Mouse (Mus musculus) embryonic facial prominence, embryonic 12.5 days (tissue): ENCODE measurements around the gene Rs1. TPM values are rescaled to one million over a fixed set of nuclear protein-coding genes. Genes with fewer than 3 reads are reported as not detected.

Experiments used
- ATAC-seq: fragments of 200-750 bp; cut with Nextera tagmentation; 2 replicates; pipeline ENCODE4 v1.8.0; 2017; ENCODE audit not compliant: insufficient number of reproducible peaks, insufficient read depth, low FRiP score, low TSS enrichment
- H3K27ac ChIP-seq: fragments of 300-500 bp; sonication (generic); 2 replicates; pipeline ENCODE4 v1.5.1; 2016; ENCODE audit warnings: mild to moderate bottlenecking
- H3K27me3 ChIP-seq: fragments of 300-500 bp; sonication (generic); 2 replicates; pipeline ENCODE4 v1.6.1; 2016; ENCODE audit warnings: mild to moderate bottlenecking, moderate library complexity
- H3K36me3 ChIP-seq: fragments of 300-500 bp; sonication (generic); 2 replicates; pipeline ENCODE4 v1.6.1; 2016; ENCODE audit warnings: mild to moderate bottlenecking
- H3K4me1 ChIP-seq: fragments of 300-500 bp; sonication (generic); 2 replicates; pipeline ENCODE4 v1.6.1; 2016
- H3K4me2 ChIP-seq: fragments of 300-500 bp; sonication (generic); replicated peaks from 2 replicates; pipeline ENCODE4 v1.6.1; 2016; ENCODE audit warnings: mild to moderate bottlenecking, moderate library complexity
- H3K4me3 ChIP-seq: fragments of 300-500 bp; sonication (generic); 2 replicates; pipeline ENCODE4 v1.5.1; 2016; ENCODE audit warnings: mild to moderate bottlenecking
- H3K9ac ChIP-seq: fragments of 300-500 bp; sonication (generic); 2 replicates; pipeline ENCODE4 v1.6.1; 2016; ENCODE audit warnings: mild to moderate bottlenecking, moderate library complexity
- H3K9me3 ChIP-seq: fragments of 300-500 bp; sonication (generic); 2 replicates; pipeline ENCODE4 v1.6.1; 2016; ENCODE audit warnings: mild to moderate bottlenecking, moderate library complexity
- WGBS: fragments of 180-500 bp; shearing (Covaris S2); methylation state at CpG from one replicate; pipeline ENCODE4 v1.1.7; 2016; 5-methylcytosine and 5-hydroxymethylcytosine counted together
- polyA plus RNA-seq: library from polyadenylated mRNA; unstranded; fragments of >200 nt; fragmentation: Nextera tagmentation; extraction: Ambion mirVana; gene quantifications from 2 replicates; pipeline ENCODE4 v1.2.1, GENCODE M21; 2016

The Rs1 gene
- polyA plus RNA-seq, 1 experiment from 2014 or later = not detected

GRCm38 (mm10) chrX:160804409-160805150 is 36.8 kb downstream of the Rs1 start:
- whole genome bisulfite sequencing = 84% methylated on average over 4 of the region's 4 CpGs
- no peak for ATAC-seq
- no peaks in the 10 kb centered on the region for H3K36me3 ChIP-seq
- H3K4me3 ChIP-seq = no peak overlapping the region
- H3K4me2 ChIP-seq = no peak overlapping the region
- H3K27me3 ChIP-seq = peaks cover 3% of the 10 kb centered on the region; the same call in 1 of the 2 replicates
- H3K4me1 ChIP-seq = no peaks in the 10 kb centered on the region
- H3K9me3 ChIP-seq = no peaks in the 10 kb centered on the region
- no peak overlapping the region for H3K9ac ChIP-seq
- no peak overlapping the region for H3K27ac ChIP-seq

- Histone ChIP-seq H3K4me3 (no peak overlapping the region), H3K4me1 (no peaks in the 10 kb centered on the region), H3K4me2 (no peak overlapping the region), H3K27ac (no peak overlapping the region), H3K9ac (no peak overlapping the region), H3K36me3 (no peaks in the 10 kb centered on the region), H3K27me3 (peaks cover 5% of the 10 kb centered on the region; the same call in 1 of the 2 replicates), H3K9me3 (no peaks in the 10 kb centered on the region)
- WGBS = 88% methylated on average over 7 of the region's 7 CpGs
- ATAC-seq = no peak
These were observed 40.4 kb downstream of the Rs1 start for GRCm38 (mm10) chrX:160808226-160808625.

Other genes with a start within 250 kb of the Rs1 start
- gene Ppef1, start 32.2 kb upstream of the Rs1 start, polyA plus RNA-seq = 0.96 and 1.2 TPM in 2 replicates
- gene Gja6, start 139.0 kb downstream of the Rs1 start, polyA plus RNA-seq = not detected in 2 replicates
- gene Cdkl5, start 226.7 kb downstream of the Rs1 start, polyA plus RNA-seq = 1.7 and 2.2 TPM in 2 replicates